Mouse (Mus musculus): ENCODE measurements around the gene Cldn14. TPM values are rescaled to one million over a fixed set of nuclear protein-coding genes. Genes with fewer than 3 reads are reported as not detected.

The Cldn14 gene
- polyA plus RNA-seq (2015; fragmentation: Illumina TruSeq; extraction: RNeasy Lipid Tissue Mini Kit (QIAGEN cat#74804); ENCODE audit: insufficient read depth, low replicate concordance) = not detected

DNA sequence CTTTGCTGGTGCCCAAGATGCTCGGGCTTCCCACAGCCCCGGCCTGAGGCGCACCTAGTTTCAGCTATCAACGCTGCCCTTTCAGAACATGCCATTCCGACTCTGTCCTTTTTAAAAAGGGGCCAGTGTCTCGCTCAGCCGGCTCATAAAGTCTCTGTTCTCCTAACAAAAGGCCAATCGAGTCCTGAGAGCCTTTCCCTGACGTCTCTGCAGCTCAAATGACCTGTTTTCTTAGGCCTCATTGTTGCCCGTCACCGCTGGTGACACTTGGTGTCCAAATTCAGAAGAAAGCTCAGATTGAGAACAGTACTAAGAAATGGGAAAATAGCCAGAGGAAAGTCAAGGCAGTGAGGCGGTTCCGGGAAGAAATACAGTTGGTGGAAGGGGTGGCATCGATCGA lies at the start of gene Cldn14:
TSS of gene Cldn14 (minus strand) at position 101 of the 400 bp plus-strand sequence.

DNA sequence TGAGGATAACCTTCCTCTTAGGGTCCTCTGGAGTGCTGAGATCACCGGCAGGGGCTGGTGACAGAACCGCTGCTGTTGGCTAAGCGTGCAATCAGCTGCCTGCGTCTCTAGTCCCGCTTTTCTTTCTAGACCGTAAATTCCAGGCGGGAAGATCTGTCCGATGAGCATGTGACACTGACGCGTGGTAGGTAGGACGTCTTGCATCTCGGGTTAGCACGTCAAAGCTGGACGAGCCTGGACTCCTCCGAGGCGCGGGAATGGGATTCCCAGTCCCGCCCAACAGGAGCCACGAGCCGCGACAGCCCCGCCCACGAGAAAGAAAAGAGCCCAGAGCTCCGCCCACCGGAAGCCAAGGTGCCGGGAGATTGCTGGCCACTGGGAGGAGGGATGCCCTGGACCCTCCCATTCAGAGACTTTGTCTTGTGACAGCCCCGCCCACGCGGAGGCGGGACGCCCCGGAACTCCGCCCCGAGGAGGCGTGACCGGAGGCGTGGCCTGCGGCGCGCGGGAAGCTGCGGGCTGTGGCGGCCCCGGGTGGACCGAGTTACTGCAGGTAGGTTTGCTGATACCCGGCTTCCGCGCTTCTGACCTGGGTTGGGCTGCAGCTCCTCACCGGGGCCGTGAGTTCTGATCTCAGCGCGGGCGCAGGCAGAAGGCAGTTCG lies 125.1 kb downstream of the Cldn14 start, which contains the start of gene Chaf1b:
TSS of gene Chaf1b (plus strand) at position 479 of the 663 bp plus-strand sequence.

Other genes with a start within 250 kb of the Cldn14 start
- gene Morc3, start 176.7 kb downstream of the Cldn14 start, polyA plus RNA-seq (2015; fragmentation: Illumina TruSeq; extraction: RNeasy Lipid Tissue Mini Kit (QIAGEN cat#74804); ENCODE audit: insufficient read depth, low replicate concordance) = 121 TPM
- 7.7 TPM for gene Chaf1b, start 124.9 kb downstream of the Cldn14 start, polyA plus RNA-seq (2015; fragmentation: Illumina TruSeq; extraction: RNeasy Lipid Tissue Mini Kit (QIAGEN cat#74804); ENCODE audit: insufficient read depth, low replicate concordance)
- gene Sim2, start 76.1 kb upstream of the Cldn14 start, polyA plus RNA-seq (2015; fragmentation: Illumina TruSeq; extraction: RNeasy Lipid Tissue Mini Kit (QIAGEN cat#74804); ENCODE audit: insufficient read depth, low replicate concordance) = not detected

Measured in spleen, adult 10 weeks (tissue).